Mouse (Mus musculus) c-Kit-negative CD71-positive TER-119-positive erythroid progenitor cells, embryonic 14.5 days (primary cell): ENCODE measurements at regions not wholly inside any gene's neighbourhood (a gene's known extent, or its start where the extent isn't known, plus 50 kb on each side); places are given as distances from the start of the nearest gene placed in this dataset.

Experiments
- DNase-seq: peaks from one replicate; pipeline ENCODE4 v3.0.0-alpha.2; 2013; ENCODE audit warnings: low read depth, low spot score

DNA sequence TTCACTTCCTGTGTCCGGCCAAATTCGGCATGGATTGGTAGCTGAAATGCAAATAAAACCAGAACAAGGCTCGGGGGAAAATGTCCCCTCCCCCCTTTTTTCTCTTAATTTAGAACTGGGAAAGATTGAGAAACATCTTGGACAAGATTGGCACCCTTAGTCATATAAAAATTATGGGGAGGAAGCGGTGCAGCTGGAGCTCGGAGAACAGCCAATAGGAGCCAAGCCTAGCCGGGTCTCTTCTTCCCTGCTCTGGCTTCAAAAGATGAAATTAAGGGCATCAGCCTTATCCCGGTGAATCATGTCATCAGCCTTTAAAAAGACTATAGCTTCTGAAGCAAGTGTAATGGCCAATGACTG, 213.3 kb upstream of the Amigo2 start:
- DNase-seq, result no peak

DNA sequence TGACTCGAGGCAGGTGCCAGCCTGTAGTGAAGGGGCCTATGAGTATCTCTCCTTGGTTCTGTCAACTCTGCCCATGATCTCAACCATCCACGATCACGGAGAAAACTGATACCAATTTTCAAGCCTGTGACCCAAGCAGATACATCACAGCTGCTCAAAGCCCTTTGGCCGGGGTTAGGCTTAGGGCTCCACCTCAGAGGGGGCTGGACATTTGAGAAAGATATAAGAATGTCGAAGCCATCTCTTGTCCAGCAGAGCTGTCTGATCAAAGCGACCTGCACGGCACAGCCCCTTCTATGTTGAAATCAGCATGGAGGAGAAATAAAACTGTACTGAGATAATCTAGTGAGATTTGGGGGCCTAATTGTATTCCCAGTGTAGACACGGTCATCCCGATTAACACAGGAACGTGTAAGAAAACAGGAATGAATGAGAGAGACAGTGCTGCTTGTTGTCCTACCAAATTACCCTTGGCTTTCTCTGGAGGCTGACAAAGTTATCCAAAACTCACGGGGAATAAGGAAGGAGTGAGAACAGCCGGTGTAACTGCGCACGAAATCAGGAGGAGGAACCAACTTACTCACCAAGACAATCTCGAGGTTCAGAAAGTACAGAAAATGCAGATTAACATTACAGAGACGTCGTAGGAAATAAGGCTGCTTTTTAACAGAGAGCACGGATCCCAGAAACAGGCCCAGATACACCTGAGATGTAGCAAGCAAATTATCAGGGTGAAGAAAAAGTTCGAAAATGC, 212.7 kb upstream of the Amigo2 start:
- DNase-seq, result no peak

DNA sequence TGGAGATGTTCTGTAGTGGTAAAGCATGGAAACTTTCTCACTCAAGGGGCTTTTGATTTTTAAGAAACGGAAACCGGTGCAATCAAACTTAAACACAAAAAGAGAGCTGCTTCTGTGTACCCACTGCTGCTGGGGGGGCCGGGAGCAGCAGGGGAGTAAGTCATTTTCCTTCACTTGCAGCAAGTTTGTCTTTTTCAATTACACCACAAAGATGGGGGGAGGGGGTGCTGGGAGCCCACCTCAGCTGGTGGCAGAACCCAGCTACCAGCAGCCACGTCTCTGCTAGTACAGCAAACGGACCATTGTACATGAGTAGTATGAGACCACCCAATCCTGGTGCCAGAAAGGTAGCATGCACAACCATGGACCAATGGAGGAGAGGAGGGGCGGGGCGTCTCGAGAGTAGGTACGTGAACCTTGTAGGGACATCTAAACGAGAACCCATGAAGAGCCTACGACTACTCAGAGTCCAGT, 211.7 kb upstream of the Amigo2 start:
- DNase-seq, result no peak

DNA sequence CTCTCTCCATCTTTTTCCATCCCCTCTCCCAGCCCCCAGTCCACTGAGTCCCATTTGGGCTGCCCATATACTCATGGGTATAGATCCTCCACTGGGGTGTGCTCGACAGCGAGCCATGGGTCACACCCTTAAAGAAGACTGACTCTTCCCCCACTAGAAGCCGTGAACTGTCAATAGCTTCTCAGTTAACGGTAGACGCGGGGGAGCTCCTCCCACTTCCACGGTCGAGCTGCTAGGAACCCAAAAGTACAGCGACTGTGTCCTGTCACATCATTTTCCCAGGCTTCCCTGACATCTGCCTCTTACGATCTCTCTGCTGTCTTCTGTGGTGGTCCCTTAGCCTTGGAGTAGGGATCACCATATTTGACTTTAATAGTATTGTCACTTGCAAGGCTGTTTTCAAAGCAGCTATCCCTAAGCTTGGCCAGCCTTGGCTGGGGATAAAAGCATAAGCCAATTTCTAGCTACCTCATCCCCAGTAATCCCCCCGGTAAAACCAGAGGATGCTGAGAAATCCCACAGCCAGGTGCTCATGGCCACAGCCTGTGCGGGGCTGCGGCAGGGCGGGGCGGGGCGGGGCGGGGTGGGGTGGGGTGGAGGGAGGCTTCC, 211.2 kb upstream of the Amigo2 start:
- no peak for DNase-seq

DNA sequence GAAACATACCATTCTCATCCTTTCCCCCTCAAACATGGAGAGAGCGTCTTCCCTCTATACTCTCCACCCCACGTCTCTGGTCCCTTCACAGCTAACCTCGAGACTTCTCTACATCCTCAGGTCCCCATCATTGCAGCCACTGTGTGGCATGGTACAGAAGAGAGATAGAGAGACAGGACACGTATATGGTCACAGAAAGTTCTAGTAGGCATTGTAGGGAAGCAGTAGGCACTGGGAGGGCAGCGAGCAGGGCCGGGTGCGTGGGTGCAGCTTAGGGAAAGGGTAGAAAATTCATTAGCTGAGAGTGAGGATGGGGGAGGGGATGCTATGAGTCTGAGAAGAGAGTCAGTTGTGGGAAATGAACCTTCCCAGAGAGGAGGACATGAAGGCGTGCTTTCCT, 210.4 kb upstream of the Amigo2 start:
- DNase-seq, result no peak

DNA sequence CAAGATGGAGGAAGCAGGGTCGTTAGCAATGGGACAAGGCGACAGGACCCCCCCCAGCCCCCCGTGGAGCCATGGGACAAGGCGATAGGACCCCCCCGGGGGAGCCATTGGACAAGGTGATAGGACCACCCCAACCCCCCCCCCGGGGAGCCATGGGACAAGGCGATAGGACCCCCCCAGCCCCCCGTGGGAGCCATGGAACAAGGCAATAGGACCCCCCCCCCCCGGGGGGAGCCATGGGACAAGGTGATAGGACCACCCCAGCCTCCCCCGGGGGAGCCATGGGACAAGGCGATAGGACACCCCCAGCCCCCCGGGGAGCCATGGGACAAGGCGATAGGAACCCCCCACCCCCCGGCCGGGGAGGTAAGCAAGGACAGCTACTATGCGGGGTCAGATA, 209.9 kb upstream of the Amigo2 start:
- no peak for DNase-seq

DNA sequence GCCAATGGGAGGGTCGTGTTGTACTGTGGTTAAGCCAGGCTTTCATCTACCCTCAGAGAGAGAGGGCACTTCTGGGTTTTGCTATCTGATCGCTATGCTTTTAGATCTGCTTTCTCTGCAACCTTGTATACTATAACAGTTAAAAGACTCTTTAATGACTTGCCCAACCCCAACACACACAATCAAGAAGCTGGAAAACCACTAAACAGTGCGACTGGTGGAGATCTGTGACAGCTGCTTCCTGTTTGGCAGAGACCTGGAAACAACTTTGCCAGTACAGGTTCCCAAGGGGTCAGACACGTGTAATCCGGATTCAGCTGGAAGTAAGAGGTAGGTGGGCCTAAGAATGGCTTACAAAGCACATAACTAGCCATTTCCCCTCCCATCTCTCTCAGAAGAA, 208.6 kb upstream of the Amigo2 start:
- no peak for DNase-seq

DNA sequence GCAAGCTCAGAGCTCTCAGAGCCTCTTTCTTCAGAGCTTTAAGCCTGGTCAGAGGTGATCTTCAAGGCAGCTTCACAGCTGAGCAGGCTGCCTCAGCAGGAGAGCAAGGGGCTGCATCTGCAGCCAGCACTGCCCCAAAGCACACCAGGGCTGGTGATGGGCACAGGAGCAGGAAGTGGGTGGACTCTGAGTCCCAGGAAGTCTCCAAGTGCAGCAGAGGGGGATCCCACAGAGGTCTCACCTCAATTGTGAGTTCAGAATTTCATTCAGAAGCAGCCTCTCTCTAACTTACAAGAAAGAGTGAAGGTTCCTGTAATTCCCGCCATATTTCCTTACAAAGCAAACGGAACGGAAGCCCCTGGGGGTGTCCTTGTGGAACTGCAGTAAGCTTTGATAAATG, 202.6 kb upstream of the Amigo2 start:
- no peak for DNase-seq

DNA sequence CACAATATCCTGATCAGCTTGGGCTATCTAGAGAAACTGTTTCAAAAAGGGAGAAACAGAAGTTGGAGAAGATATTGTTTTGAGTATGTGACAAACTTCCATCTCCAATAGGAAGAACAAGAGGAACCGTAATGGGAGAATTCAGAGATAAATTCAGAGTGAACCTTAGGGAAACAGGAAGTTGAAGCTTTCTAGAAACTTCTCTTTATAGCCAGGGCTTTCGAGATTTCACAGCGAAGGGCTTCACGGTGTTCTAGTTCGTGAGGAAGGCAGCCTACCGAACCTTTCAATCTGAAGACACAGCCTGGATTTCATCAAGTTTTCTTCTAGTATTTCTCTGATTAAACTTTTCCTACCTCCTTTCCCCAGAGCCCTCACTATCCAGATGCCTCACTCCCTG, 201.9 kb upstream of the Amigo2 start:
- DNase-seq, result no peak

DNA sequence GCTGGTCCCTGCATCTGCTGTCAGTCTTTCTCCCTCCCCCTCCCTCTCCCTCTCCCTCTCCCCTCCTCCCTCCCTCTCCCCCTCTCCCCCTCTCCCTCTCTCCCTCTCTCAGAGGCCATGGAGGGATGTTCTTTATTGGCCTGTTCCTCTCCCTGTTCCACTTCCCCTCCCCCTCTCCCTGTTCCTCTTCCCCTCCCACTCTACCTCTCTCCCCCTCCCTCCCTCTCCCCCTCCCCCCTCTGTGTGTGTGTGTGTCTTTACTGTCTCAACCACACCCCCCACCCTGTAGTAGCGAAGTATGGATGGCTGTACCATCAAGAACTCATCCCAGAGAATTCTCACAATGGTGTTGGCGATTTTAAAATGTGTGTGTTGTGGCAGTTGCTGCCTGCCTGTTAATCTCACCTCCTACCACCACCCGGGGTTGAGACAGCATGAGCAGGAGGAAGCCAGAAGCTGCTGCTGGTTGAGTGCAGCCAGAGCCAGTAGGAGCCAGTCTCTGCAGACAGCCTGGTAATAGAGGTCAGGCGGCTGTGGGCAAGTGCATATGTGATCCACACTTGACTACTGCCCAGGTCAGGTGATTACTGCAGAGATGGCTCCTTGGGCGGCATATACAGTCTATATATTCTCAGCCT, 201.3 kb upstream of the Amigo2 start:
- DNase-seq, result no peak

DNA sequence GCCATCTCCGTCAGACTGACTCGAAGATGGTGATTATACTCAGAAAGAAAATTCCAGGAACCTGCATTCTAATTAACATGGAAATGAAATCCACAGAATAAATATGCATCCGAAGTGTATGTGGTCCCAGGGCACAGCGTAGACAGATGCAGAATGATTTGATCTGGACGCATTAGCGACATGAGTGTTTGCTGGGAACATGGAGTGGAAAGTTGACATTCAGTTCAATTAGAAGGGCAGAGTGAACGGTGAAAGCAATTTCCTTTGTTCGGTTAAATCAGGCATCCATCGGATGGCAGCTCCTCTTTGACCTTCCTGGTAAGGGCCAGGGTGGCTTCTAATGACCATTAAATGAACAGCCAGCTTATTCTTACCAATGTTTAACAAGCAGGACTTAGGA, 199.1 kb upstream of the Amigo2 start:
- no peak for DNase-seq

DNA sequence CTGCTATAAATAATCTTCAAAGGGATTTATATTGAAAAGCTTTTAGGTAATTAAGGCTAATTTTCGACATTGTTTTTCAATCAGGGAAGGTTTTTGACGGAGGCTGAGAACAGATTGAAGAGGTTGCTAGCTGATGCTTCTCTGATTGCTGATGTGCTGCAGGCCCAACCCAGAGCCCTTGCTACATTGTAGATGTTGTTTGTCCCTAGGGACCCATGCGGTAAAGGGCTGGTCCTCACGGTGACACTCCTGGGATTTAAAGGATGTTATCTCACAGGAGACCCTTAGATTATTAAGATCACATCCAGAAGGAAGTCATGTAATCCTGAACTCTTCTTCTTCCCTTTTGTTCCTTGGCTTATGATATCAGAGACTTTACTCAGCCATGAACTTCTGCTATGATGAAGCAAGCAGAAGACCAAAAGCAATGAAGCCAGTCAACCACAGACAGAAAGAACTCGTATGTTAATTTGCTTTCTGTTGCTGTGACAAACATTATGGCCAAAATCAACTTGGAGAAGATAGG, 191.2 kb upstream of the Amigo2 start:
- no peak for DNase-seq
